Mouse (Mus musculus): ENCODE data around the gene Letm1. TPM values are rescaled to one million over a fixed set of nuclear protein-coding genes. Genes with fewer than 3 reads are reported as not detected.

Letm1 gene
- polyA plus RNA-seq, 1 experiment from 2014 or later, result 37.5 TPM

DNA sequence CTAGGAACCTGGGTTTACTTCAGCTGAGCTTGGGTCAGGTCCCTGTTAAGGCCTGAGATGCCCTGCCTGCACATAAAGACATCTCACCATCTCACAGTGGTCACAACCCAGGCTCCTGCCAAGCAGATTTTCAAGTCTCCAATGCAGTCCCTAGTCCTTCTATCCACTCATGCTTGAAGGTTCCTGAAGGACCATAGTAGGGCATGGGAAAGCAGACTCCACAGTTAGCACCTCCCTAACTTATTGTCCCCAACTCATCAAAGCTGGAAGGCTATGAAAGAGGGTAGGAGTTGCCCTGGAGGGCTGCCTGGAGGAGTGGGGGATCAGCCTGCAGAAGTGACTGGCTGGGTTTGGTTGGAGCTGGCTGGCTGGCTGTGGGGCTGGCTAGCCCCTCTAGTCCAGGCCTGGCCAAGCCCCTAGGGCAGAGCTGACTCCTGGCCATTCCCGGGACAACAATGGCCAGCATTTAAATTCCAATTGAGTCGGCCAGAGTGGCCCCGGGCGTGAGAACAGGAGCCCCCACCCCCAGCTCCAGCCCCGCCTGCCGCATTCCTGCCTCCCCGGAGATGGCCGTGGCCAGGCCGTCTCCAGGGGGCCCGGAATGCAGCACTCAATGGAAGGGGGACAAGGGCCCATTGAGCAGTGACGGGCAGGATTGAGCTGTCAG, 77.5 kb downstream of the Letm1 start:
- ATAC-seq, result peak; percentile 24; the same call in 1 of the 2 replicates
- Histone ChIP-seq H3K36me3 (ENCODE audit: control insufficient read depth, insufficient read depth, low read length) (no peaks in the 10 kb centered on the region), H3K27ac (ENCODE audit: low read length) (no peak overlapping the region), H3K9me3 (ENCODE audit: control insufficient read depth, low read length) (no peaks in the 10 kb centered on the region), H3K4me2 (ENCODE audit: low read depth, low read length) (no peak overlapping the region), H3K4me3 (ENCODE audit: low read length) (no peak overlapping the region), H3K27me3 (replicated peaks; ENCODE audit: control insufficient read depth, insufficient read depth, low read length) (no peaks in the 10 kb centered on the region), H3K9ac (ENCODE audit: low read depth, low read length) (peak overlapping the region; percentile 4; the same call in 1 of the 2 replicates), H3K4me1 (ENCODE audit: control insufficient read depth, insufficient read depth, low read length) (peaks cover 23% of the 10 kb centered on the region)
- WGBS, result 22% methylated on average over 11 of the region's 11 CpGs

DNA sequence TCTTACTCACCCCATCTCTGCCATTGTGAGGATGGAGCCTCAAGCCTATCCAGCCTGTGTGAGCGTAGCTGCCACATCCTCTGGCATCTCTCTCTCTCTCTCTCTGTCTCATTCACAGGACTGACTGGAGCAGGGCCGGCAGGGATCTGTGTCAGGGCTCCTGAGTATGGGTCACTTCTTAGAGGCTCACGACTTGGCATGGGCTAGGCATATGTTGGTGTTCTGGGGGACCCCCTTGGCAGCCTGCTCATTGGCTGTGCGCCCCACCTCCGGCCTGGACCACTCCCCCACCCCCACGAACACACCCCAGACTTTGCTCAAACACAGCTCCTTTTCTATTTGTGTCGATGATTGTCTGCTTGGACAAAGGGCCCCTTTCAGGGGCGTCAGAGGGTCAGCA, 78.6 kb downstream of the Letm1 start:
- ATAC-seq, result no peak
- no peak overlapping the region for H3K4me2 ChIP-seq (ENCODE audit: low read depth, low read length)
- no peak overlapping the region for H3K27ac ChIP-seq (ENCODE audit: low read length)
- no peak overlapping the region for H3K9ac ChIP-seq (ENCODE audit: low read depth, low read length)
- H3K27me3 ChIP-seq (replicated peaks; ENCODE audit: control insufficient read depth, insufficient read depth, low read length), result no peaks in the 10 kb centered on the region
- WGBS, result 53% methylated on average over 8 of the region's 8 CpGs
- no peaks in the 10 kb centered on the region for H3K9me3 ChIP-seq (ENCODE audit: control insufficient read depth, low read length)
- peaks cover 23% of the 10 kb centered on the region for H3K4me1 ChIP-seq (ENCODE audit: control insufficient read depth, insufficient read depth, low read length)
- no peaks in the 10 kb centered on the region for H3K36me3 ChIP-seq (ENCODE audit: control insufficient read depth, insufficient read depth, low read length)
- no peak overlapping the region for H3K4me3 ChIP-seq (ENCODE audit: low read length)

DNA sequence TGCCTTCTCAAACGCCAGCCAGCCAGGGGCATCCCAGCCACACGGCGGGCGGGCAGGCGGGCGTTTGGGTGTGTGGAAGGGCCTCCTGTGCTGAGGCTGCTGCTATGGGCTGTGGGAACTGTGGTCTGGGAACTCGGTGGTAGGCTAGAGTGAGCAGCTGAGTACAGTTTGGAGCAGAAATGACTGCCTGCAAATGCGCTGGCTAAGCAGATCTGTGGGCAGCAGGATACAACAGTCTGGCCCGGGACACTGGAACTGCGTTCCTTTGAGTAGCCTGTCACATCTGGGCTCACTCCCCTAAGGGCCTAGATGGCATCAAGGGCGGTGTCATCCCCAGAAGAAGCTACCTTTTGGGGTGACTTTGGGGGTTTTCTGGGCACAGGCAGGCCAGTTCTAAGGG, 80.8 kb downstream of the Letm1 start:
- ATAC-seq, result no peak
- peaks cover 26% of the 10 kb centered on the region for H3K4me1 ChIP-seq (ENCODE audit: control insufficient read depth, insufficient read depth, low read length)
- H3K27me3 ChIP-seq (replicated peaks; ENCODE audit: control insufficient read depth, insufficient read depth, low read length), result no peaks in the 10 kb centered on the region
- H3K27ac ChIP-seq (ENCODE audit: low read length), result no peak overlapping the region
- H3K4me3 ChIP-seq (ENCODE audit: low read length), result no peak overlapping the region
- H3K9ac ChIP-seq (ENCODE audit: low read depth, low read length), result no peak overlapping the region
- no peaks in the 10 kb centered on the region for H3K9me3 ChIP-seq (ENCODE audit: control insufficient read depth, low read length)
- no peak overlapping the region for H3K4me2 ChIP-seq (ENCODE audit: low read depth, low read length)
- H3K36me3 ChIP-seq (ENCODE audit: control insufficient read depth, insufficient read depth, low read length), result no peaks in the 10 kb centered on the region
- WGBS, result 81% methylated on average over 11 of the region's 11 CpGs

DNA sequence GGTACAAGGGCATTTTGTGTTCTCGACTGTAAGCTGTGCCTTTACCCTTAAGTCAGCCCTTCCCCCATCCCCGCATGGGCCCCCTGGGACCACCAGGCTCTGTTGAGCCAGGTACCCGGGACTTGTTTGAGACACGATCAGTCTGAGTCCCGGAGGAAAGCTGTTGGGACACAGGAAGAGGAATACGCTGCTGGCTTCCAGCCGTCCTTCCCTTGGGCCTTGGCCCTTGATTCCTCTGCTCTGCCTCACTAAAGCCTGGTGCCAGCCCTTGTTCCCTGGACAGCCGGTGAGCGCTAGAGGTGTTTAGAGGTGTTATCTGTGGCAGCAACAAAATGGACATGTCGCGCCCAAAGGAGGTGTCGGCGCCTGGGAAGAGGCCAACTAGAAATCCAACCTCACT, 82.6 kb downstream of the Letm1 start:
- no peaks in the 10 kb centered on the region for H3K36me3 ChIP-seq (ENCODE audit: control insufficient read depth, insufficient read depth, low read length)
- H3K9me3 ChIP-seq (ENCODE audit: control insufficient read depth, low read length), result no peaks in the 10 kb centered on the region
- 39% methylated on average over 13 of the region's 13 CpGs for WGBS
- H3K4me3 ChIP-seq (ENCODE audit: low read length), result no peak overlapping the region
- no peak overlapping the region for H3K9ac ChIP-seq (ENCODE audit: low read depth, low read length)
- no peak overlapping the region for H3K27ac ChIP-seq (ENCODE audit: low read length)
- no peak overlapping the region for H3K4me2 ChIP-seq (ENCODE audit: low read depth, low read length)
- no peaks in the 10 kb centered on the region for H3K27me3 ChIP-seq (replicated peaks; ENCODE audit: control insufficient read depth, insufficient read depth, low read length)
- no peak for ATAC-seq
- H3K4me1 ChIP-seq (ENCODE audit: control insufficient read depth, insufficient read depth, low read length), result peaks cover 24% of the 10 kb centered on the region

DNA sequence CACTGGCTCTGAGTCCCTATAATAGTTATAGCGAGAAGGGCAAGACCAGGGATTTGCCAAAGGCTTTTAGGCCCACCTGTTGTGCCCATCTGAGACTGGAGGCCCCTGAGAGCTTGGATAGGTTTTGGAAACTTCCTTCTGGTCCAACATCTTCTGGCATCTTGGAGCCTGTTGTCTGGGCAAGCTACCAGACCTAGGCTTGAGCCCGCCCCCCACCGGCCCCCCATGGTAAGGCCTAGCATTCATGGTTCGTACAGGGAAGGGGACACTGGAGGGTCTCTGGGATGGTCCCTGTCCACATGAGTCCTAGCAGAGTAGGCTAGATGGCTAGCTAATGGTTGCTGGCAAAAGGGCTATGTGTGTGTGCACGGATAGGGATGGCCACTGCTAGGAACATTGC, 83.9 kb downstream of the Letm1 start:
- WGBS, result 87% methylated on average over 5 of the region's 5 CpGs
- Histone ChIP-seq H3K9me3 (ENCODE audit: control insufficient read depth, low read length) (no peaks in the 10 kb centered on the region), H3K27me3 (replicated peaks; ENCODE audit: control insufficient read depth, insufficient read depth, low read length) (no peaks in the 10 kb centered on the region), H3K36me3 (ENCODE audit: control insufficient read depth, insufficient read depth, low read length) (no peaks in the 10 kb centered on the region), H3K4me1 (ENCODE audit: control insufficient read depth, insufficient read depth, low read length) (peaks cover 29% of the 10 kb centered on the region), H3K4me3 (ENCODE audit: low read length) (no peak overlapping the region), H3K9ac (ENCODE audit: low read depth, low read length) (no peak overlapping the region), H3K27ac (ENCODE audit: low read length) (no peak overlapping the region), H3K4me2 (ENCODE audit: low read depth, low read length) (no peak overlapping the region)
- ATAC-seq, result no peak

DNA sequence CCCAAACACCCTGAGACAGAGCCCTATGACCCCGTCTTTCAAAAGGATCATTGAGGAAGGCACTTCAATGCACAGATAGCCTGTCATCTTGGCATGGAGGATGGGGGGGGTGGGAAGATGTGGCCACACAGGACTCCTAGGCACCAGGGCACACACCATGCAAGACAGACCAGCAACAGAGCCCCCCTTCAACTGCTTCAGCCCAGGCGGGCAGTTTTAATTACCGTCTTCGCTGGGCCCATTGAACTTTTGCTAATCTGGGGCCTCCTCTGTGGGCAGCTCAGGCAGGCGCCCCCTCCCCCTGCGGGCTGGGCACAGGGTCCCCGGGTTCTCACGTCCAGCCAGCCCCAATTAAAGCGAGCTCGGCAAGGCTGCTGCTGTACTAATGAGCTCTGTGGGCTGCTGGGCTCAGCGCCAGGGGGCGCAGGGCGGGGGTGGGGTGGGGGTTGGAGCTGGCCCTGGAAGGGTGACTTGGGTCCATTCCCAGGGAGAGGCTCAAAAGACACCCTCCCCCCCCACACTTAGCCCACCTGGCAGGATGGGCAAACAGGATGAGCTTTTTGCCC, 84.6 kb downstream of the Letm1 start:
- ATAC-seq, result no peak
- no peaks in the 10 kb centered on the region for H3K9me3 ChIP-seq (ENCODE audit: control insufficient read depth, low read length)
- WGBS, result 37% methylated on average over 13 of the region's 13 CpGs
- H3K4me3 ChIP-seq (ENCODE audit: low read length), result no peak overlapping the region
- H3K9ac ChIP-seq (ENCODE audit: low read depth, low read length), result 0 out of 2 replicates have a peak overlapping the region, but pooled peaks have one; percentile 12
- H3K36me3 ChIP-seq (ENCODE audit: control insufficient read depth, insufficient read depth, low read length), result no peaks in the 10 kb centered on the region
- H3K27me3 ChIP-seq (replicated peaks; ENCODE audit: control insufficient read depth, insufficient read depth, low read length), result no peaks in the 10 kb centered on the region
- peaks cover 32% of the 10 kb centered on the region for H3K4me1 ChIP-seq (ENCODE audit: control insufficient read depth, insufficient read depth, low read length)
- no peak overlapping the region for H3K4me2 ChIP-seq (ENCODE audit: low read depth, low read length)
- H3K27ac ChIP-seq (ENCODE audit: low read length), result no peak overlapping the region

DNA sequence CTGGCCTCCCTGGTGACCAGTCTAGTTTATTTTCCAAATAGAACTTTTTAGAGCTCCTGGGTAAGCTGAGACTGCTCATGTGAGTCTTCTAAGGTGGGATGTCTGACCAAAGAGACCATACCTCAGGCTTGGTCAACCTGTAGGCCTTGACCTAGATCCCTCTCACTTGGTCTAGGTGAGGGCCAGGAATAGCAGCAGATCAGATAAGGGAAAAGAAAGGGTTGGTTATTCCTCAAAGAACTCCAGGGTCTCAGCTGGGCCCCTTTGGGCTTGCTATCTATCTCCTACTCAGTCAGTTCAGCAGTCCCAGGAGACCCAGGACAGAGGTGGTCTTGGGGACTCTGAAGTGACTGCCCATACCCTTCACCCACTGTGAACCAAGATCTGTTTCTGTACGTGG, 85.1 kb downstream of the Letm1 start:
- no peaks in the 10 kb centered on the region for H3K27me3 ChIP-seq (replicated peaks; ENCODE audit: control insufficient read depth, insufficient read depth, low read length)
- no peak overlapping the region for H3K4me2 ChIP-seq (ENCODE audit: low read depth, low read length)
- 74% methylated on average over 1 of the region's 1 CpGs for WGBS
- no peak overlapping the region for H3K27ac ChIP-seq (ENCODE audit: low read length)
- no peak for ATAC-seq
- no peak overlapping the region for H3K4me3 ChIP-seq (ENCODE audit: low read length)
- no peak overlapping the region for H3K9ac ChIP-seq (ENCODE audit: low read depth, low read length)
- no peaks in the 10 kb centered on the region for H3K36me3 ChIP-seq (ENCODE audit: control insufficient read depth, insufficient read depth, low read length)
- peaks cover 37% of the 10 kb centered on the region for H3K4me1 ChIP-seq (ENCODE audit: control insufficient read depth, insufficient read depth, low read length)
- no peaks in the 10 kb centered on the region for H3K9me3 ChIP-seq (ENCODE audit: control insufficient read depth, low read length)

DNA sequence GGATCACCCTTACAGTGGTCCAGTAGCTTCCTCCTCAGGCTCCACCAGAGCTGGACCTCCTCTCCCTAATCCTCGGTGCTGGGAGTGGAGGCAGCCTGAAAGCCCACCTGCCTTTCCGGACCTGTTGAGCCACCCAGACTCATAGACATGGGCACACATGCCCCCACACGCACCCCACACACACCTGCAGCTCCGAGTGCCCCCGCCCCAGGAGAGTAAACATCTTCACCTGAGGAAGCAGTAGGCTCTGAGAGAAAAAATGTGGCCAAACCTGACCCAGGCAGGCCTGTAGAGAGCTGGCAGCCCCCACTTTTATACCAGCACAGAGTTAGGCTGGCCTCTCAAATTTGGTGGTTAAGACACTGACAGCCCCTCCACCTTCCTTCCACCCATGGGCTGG, 86.2 kb downstream of the Letm1 start:
- peak overlapping the region; percentile 45 for H3K27ac ChIP-seq (ENCODE audit: low read length)
- H3K36me3 ChIP-seq (ENCODE audit: control insufficient read depth, insufficient read depth, low read length), result no peaks in the 10 kb centered on the region
- no peak overlapping the region for H3K4me3 ChIP-seq (ENCODE audit: low read length)
- no peak overlapping the region for H3K9ac ChIP-seq (ENCODE audit: low read depth, low read length)
- no peak overlapping the region for H3K4me2 ChIP-seq (ENCODE audit: low read depth, low read length)
- no peaks in the 10 kb centered on the region for H3K27me3 ChIP-seq (replicated peaks; ENCODE audit: control insufficient read depth, insufficient read depth, low read length)
- peak; percentile 4; the same call in 1 of the 2 replicates for ATAC-seq
- peaks cover 45% of the 10 kb centered on the region for H3K4me1 ChIP-seq (ENCODE audit: control insufficient read depth, insufficient read depth, low read length)
- 57% methylated on average over 5 of the region's 5 CpGs for WGBS
- H3K9me3 ChIP-seq (ENCODE audit: control insufficient read depth, low read length), result no peaks in the 10 kb centered on the region

DNA sequence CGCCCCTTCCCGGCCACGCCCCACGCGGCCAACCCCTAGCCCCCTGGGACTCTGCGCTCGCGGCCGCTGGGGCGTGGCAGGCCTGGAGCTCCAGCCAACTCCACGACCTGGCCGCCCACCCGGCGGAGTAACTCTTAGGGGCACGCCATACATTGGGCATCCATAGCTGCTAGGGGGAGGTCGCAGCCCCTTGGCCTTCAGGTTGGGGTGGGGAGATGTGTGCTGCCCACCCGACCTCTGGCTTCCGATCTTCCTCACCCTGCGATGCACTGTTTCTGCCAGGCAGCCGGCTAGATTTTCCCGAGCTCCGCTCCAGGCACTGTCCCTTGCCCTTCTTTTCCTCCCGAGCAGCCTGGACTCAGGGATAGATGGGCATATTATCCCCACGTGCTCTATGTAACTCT, 86.9 kb downstream of the Letm1 start:
- no peaks in the 10 kb centered on the region for H3K9me3 ChIP-seq (ENCODE audit: control insufficient read depth, low read length)
- H3K27me3 ChIP-seq (replicated peaks; ENCODE audit: control insufficient read depth, insufficient read depth, low read length), result no peaks in the 10 kb centered on the region
- peak overlapping the region; percentile 78 for H3K9ac ChIP-seq (ENCODE audit: low read depth, low read length)
- peak overlapping the region; percentile 53 for H3K4me3 ChIP-seq (ENCODE audit: low read length)
- peak; percentile 39 for ATAC-seq
- H3K4me1 ChIP-seq (ENCODE audit: control insufficient read depth, insufficient read depth, low read length), result peaks cover 45% of the 10 kb centered on the region
- peak overlapping the region; percentile 45 for H3K27ac ChIP-seq (ENCODE audit: low read length)
- 6% methylated on average over 24 of the region's 24 CpGs for WGBS
- no peaks in the 10 kb centered on the region for H3K36me3 ChIP-seq (ENCODE audit: control insufficient read depth, insufficient read depth, low read length)
- H3K4me2 ChIP-seq (ENCODE audit: low read depth, low read length), result peak overlapping the region; percentile 96
